Mouse (Mus musculus) kidney, embryonic 14.5 days (tissue): ENCODE results near the gene Eci2. TPM values are rescaled to one million over a fixed set of nuclear protein-coding genes. Genes with fewer than 3 reads are reported as not detected.
"Not testable (repeated sequence)": the region's sequence is repeated elsewhere in the genome, so short reads cannot be mapped to it uniquely, and the experiment has no call there.

Experiments used
- ATAC-seq: fragments of 200-750 bp; cut with Nextera tagmentation; 2 replicates; pipeline ENCODE4 v1.8.0; 2017; ENCODE audit warnings: moderate number of reproducible peaks, mild to moderate bottlenecking, moderate TSS enrichment, moderate library complexity; ENCODE audit not compliant: low FRiP score, low TSS enrichment
- H3K27ac ChIP-seq: fragments of 300-500 bp; sonication (generic); 2 replicates; pipeline ENCODE4 v1.5.1; 2014; ENCODE audit warnings: low read depth, mild to moderate bottlenecking, low read length, moderate library complexity, mixed read lengths
- H3K27me3 ChIP-seq: fragments of 300-500 bp; sonication (generic); 2 replicates; pipeline ENCODE4 v1.6.1; 2014; ENCODE audit warnings: mild to moderate bottlenecking, low read length; ENCODE audit not compliant: control insufficient read depth, insufficient read depth
- H3K36me3 ChIP-seq: fragments of 300-500 bp; sonication (generic); 2 replicates; pipeline ENCODE4 v1.6.1; 2014; ENCODE audit warnings: low read length, mixed read lengths; ENCODE audit not compliant: control insufficient read depth, insufficient read depth
- H3K4me1 ChIP-seq: fragments of 300-500 bp; sonication (generic); 2 replicates; pipeline ENCODE4 v1.6.1; 2014; ENCODE audit warnings: low read length, mixed read lengths; ENCODE audit not compliant: control insufficient read depth, insufficient read depth
- H3K4me2 ChIP-seq: fragments of 300-500 bp; sonication (generic); replicated peaks from 2 replicates; pipeline ENCODE4 v1.6.1; 2014; ENCODE audit warnings: low read depth, mild to moderate bottlenecking, low read length
- H3K4me3 ChIP-seq: fragments of 300-500 bp; sonication (generic); 2 replicates; pipeline ENCODE4 v1.5.1; 2014; ENCODE audit warnings: mild to moderate bottlenecking, low read length
- H3K9ac ChIP-seq: fragments of 300-500 bp; sonication (generic); 2 replicates; pipeline ENCODE4 v1.6.1; 2014; ENCODE audit warnings: low read depth, mild to moderate bottlenecking, low read length, moderate library complexity
- H3K9me3 ChIP-seq: fragments of 300-500 bp; sonication (generic); 2 replicates; pipeline ENCODE4 v1.6.1; 2016; ENCODE audit warnings: low read length; ENCODE audit not compliant: control insufficient read depth
- WGBS: fragments of 180-500 bp; shearing (Covaris S2); extraction: QIAGEN DNeasy Blood & Tissue Kit; methylation state at CpG from one replicate; pipeline ENCODE4 v1.1.7; 2014; 5-methylcytosine and 5-hydroxymethylcytosine counted together
- polyA plus RNA-seq: library from polyadenylated mRNA; unstranded; fragments of >200 nt; fragmentation: Nextera tagmentation; extraction: Ambion mirVana; gene quantifications from 2 replicates; pipeline ENCODE4 v1.2.1, GENCODE M21; 2014

Gene Eci2
- polyA plus RNA-seq, 1 experiment from 2014 or later: 139 TPM

GRCm38 (mm10) chr13:34995925-34996324 lies 31.0 kb downstream of the Eci2 start:
- Histone ChIP-seq H3K4me3 (no peak overlapping the region), H3K9ac (no peak overlapping the region), H3K27ac (no peak overlapping the region), H3K36me3 (no peaks in the 10 kb centered on the region), H3K27me3 (no peaks in the 10 kb centered on the region), H3K4me2 (no peak overlapping the region), H3K9me3 (peaks cover 5% of the 10 kb centered on the region; the same call in 1 of the 2 replicates), H3K4me1 (no peaks in the 10 kb centered on the region)
- no peak for ATAC-seq
- 56% methylated on average over 2 of the region's 2 CpGs for WGBS

- Histone ChIP-seq H3K36me3 (peaks cover 9% of the 10 kb centered on the region), H3K27me3 (no peaks in the 10 kb centered on the region), H3K9me3 (peaks cover 5% of the 10 kb centered on the region; the same call in 1 of the 2 replicates), H3K4me2 (peak overlapping the region; percentile 65), H3K4me3 (peak overlapping the region; percentile 68), H3K27ac (peak overlapping the region; percentile 88), H3K4me1 (no peaks in the 10 kb centered on the region), H3K9ac (peak overlapping the region; percentile 80)
- ATAC-seq: peak; percentile 97
- under 1% methylated on average over 33 of the region's 33 CpGs for WGBS
Measured at GRCm38 (mm10) chr13:34993983-34994811, 32.7 kb downstream of the Eci2 start.

- peaks cover 2% of the 10 kb centered on the region; the same call in 1 of the 2 replicates for H3K9me3 ChIP-seq
- WGBS: 1% methylated on average over 22 of the region's 22 CpGs
- H3K27me3 ChIP-seq: no peaks in the 10 kb centered on the region
- H3K4me2 ChIP-seq: peak overlapping the region; percentile 65
- peak overlapping the region; percentile 88 for H3K27ac ChIP-seq
- peak overlapping the region; percentile 68 for H3K4me3 ChIP-seq
- H3K4me1 ChIP-seq: no peaks in the 10 kb centered on the region
- peaks cover 14% of the 10 kb centered on the region for H3K36me3 ChIP-seq
- H3K9ac ChIP-seq: peak overlapping the region; percentile 80
- ATAC-seq: peak; percentile 61
Measured at GRCm38 (mm10) chr13:34993595-34993982, 33.3 kb downstream of the Eci2 start.

GRCm38 (mm10) chr13:34993085-34993484 lies 33.8 kb downstream of the Eci2 start:
- Histone ChIP-seq H3K4me3 (peak overlapping the region; percentile 68), H3K9me3 (no peaks in the 10 kb centered on the region), H3K4me1 (no peaks in the 10 kb centered on the region), H3K36me3 (peaks cover 18% of the 10 kb centered on the region), H3K27ac (no peak overlapping the region; the same call in 1 of the 2 replicates), H3K4me2 (peak overlapping the region; percentile 65), H3K27me3 (no peaks in the 10 kb centered on the region), H3K9ac (peak overlapping the region; percentile 80; the same call in 1 of the 2 replicates)
- ATAC-seq: no peak
- WGBS: 74% methylated on average over 4 of the region's 4 CpGs

GRCm38 (mm10) chr13:34991581-34992273 lies 35.2 kb downstream of the Eci2 start:
- Histone ChIP-seq H3K27ac (no peak overlapping the region), H3K4me1 (no peaks in the 10 kb centered on the region), H3K36me3 (peaks cover 29% of the 10 kb centered on the region), H3K4me2 (no peak overlapping the region), H3K9ac (no peak overlapping the region), H3K4me3 (no peak overlapping the region), H3K9me3 (no peaks in the 10 kb centered on the region), H3K27me3 (no peaks in the 10 kb centered on the region)
- 61% methylated on average over 4 of the region's 4 CpGs for WGBS
- ATAC-seq: no peak

- not testable (repeated sequence) for H3K4me3 ChIP-seq, H3K27me3 ChIP-seq, H3K9me3 ChIP-seq, ATAC-seq, H3K4me2 ChIP-seq, H3K27ac ChIP-seq, H3K9ac ChIP-seq, H3K4me1 ChIP-seq
- 97% methylated on average over 1 of the region's 1 CpGs for WGBS
- H3K36me3 ChIP-seq: peaks cover 54% of the 10 kb centered on the region
Measured at GRCm38 (mm10) chr13:34983479-34983878, 43.4 kb downstream of the Eci2 start.

GRCm38 (mm10) chr13:34978635-34979034 lies 48.3 kb downstream of the Eci2 start:
- peaks cover 40% of the 10 kb centered on the region for H3K36me3 ChIP-seq
- 77% methylated on average over 5 of the region's 5 CpGs for WGBS
- not testable (repeated sequence) for H3K9me3 ChIP-seq, H3K4me3 ChIP-seq, H3K27me3 ChIP-seq, H3K9ac ChIP-seq, H3K27ac ChIP-seq, H3K4me2 ChIP-seq, ATAC-seq, H3K4me1 ChIP-seq

- ATAC-seq: no peak
- H3K4me1 ChIP-seq: no peaks in the 10 kb centered on the region
- H3K4me3 ChIP-seq: no peak overlapping the region
- no peaks in the 10 kb centered on the region for H3K27me3 ChIP-seq
- H3K9ac ChIP-seq: no peak overlapping the region
- H3K27ac ChIP-seq: no peak overlapping the region
- no peaks in the 10 kb centered on the region for H3K9me3 ChIP-seq
- peaks cover 36% of the 10 kb centered on the region for H3K36me3 ChIP-seq
- H3K4me2 ChIP-seq: no peak overlapping the region
- WGBS: 87% methylated on average over 3 of the region's 3 CpGs
Measured at GRCm38 (mm10) chr13:34977410-34977809, 49.5 kb downstream of the Eci2 start.

GRCm38 (mm10) chr13:34976116-34976515 lies 50.8 kb downstream of the Eci2 start:
- Histone ChIP-seq H3K27ac (no peak overlapping the region), H3K9me3 (no peaks in the 10 kb centered on the region), H3K4me3 (no peak overlapping the region), H3K4me2 (no peak overlapping the region), H3K9ac (no peak overlapping the region), H3K4me1 (no peaks in the 10 kb centered on the region), H3K36me3 (peaks cover 36% of the 10 kb centered on the region), H3K27me3 (no peaks in the 10 kb centered on the region)
- ATAC-seq: no peak
- WGBS: 91% methylated on average over 4 of the region's 4 CpGs
